Mouse (Mus musculus): Measurements from ENCODE around the gene Skp1a.

- TF ChIP-seq CTCF (IDR thresholded peaks at IDR 0.05) (no peak), POLR2A (IDR thresholded peaks at IDR 0.05; ENCODE audit: insufficient read depth, low read depth, low read length) (no peak), EP300 (IDR thresholded peaks at IDR 0.05; ENCODE audit: insufficient read depth, low read depth, low read length) (no peak)
Measured at GRCm38 (mm10) chr11:52292346-52292745, 60.6 kb downstream of the Skp1a start.

Data from heart, adult 2 months (tissue).